Comparison of ENCODE assay signal across 27 mouse cellular contexts in the genomic region with DNA sequence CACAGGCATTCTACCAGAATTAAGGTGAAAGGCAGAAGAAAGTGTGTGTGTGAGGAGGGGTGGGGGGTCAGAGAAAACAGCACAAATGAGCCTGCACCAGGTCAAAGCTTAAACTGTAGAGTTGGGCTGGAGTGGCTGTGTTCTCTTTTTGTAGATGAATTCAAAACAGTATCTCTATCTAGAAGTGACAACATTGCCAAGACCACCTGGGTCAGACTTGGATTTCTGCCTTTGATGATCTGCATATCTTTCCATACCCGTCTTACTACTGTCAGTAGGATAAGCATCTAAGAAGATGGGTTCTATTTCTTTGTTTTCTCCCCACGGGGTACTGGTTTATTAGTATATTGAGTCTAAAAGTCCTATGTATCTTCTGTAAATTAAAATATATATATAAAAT.
"Had no signal": no experiment of that assay in that cellular context is flagged by ENCODE, and none has a peak within 500 bp of the region (broad histone marks: within the 10 kb centered on the region; RNA-seq: fewer than 3 reads in every experiment).

No protein-coding gene starts in this region.

- H3K4me3 ChIP-seq: limb, embryonic 10.5 days; limb, embryonic 12.5 days; limb, embryonic 13.5 days; limb, embryonic 15.5 days; liver, embryonic 12.5 days; liver, embryonic 13.5 days; liver, embryonic 15.5 days; lung, embryonic 15.5 days; megakaryocyte, embryonic 14.5 days; midbrain, embryonic 10.5 days; midbrain, embryonic 12.5 days; midbrain, embryonic 13.5 days; midbrain, embryonic 15.5 days; myocyte; neural tube, embryonic 12.5 days had no signal

- H3K27ac ChIP-seq: limb, embryonic 10.5 days; limb, embryonic 12.5 days; limb, embryonic 13.5 days; limb, embryonic 15.5 days; liver, embryonic 12.5 days; liver, embryonic 13.5 days; liver, embryonic 14.5 days; liver, embryonic 15.5 days; lung, embryonic 15.5 days; macrophage; midbrain, embryonic 10.5 days; midbrain, embryonic 12.5 days; midbrain, embryonic 13.5 days; midbrain, embryonic 15.5 days; neural tube, embryonic 12.5 days had no signal

- DNase-seq: liver; liver, embryonic 13.5 days; liver, postnatal 0 days; lung, adult 18-20 months; lung, adult 2 months; lung, embryonic 14.5 days; lung, postnatal 10 days; lung, postnatal 14 days; lung, postnatal 36 days; lung, postnatal 4 days; midbrain, embryonic 14.5 days had no signal
